Mouse (Mus musculus): ENCODE results near the gene Rnf5. TPM values are rescaled to one million over a fixed set of nuclear protein-coding genes. Genes with fewer than 3 reads are reported as not detected.

Gene Rnf5
- polyA plus RNA-seq, 1 experiment = 175 TPM

DNA sequence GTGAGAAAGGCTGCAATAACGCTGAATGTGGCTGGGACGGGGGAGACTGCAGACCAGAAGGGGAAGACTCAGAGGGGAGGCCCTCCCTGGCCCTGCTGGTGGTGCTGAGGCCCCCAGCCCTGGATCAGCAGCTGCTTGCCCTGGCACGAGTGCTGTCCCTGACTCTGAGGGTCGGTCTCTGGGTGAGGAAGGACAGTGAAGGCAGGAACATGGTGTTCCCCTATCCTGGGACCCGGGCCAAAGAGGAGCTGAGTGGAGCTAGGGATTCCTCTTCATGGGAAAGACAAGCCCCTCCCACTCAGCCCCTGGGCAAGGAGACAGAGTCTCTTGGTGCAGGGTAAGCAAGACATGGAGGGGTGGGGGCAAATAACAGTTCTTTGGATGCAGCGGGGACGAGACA, 20.1 kb downstream of the Rnf5 start:
- no peak for TF ChIP-seq POLR2A (IDR thresholded peaks at IDR 0.05; ENCODE audit: control insufficient read depth, extremely low read depth, insufficient read depth, low read length, poor library complexity)
- no peak for TF ChIP-seq CTCF (IDR thresholded peaks at IDR 0.05; ENCODE audit: borderline replicate concordance, control insufficient read depth, extremely low read depth, insufficient read depth, low read length, poor library complexity)
- Histone ChIP-seq H3K27ac (ENCODE audit: control insufficient read depth, insufficient read depth, low read length) (no peak overlapping the region), H3K27me3 (ENCODE audit: control insufficient read depth, insufficient read depth, low read length) (no peaks in the 10 kb centered on the region), H3K4me1 (replicated peaks; ENCODE audit: control insufficient read depth, insufficient read depth, low read length) (peaks cover 16% of the 10 kb centered on the region), H3K4me3 (ENCODE audit: control insufficient read depth, insufficient read depth, low read length) (no peak overlapping the region), H3K36me3 (ENCODE audit: control insufficient read depth, insufficient read depth, low read length) (no peaks in the 10 kb centered on the region)
- DNase-seq = no peak
- WGBS = 83% methylated on average over 7 of the region's 7 CpGs

- Histone ChIP-seq H3K27me3 (ENCODE audit: control insufficient read depth, insufficient read depth, low read length) (no peaks in the 10 kb centered on the region), H3K27ac (ENCODE audit: control insufficient read depth, insufficient read depth, low read length) (no peak overlapping the region), H3K4me3 (ENCODE audit: control insufficient read depth, insufficient read depth, low read length) (no peak overlapping the region), H3K36me3 (ENCODE audit: control insufficient read depth, insufficient read depth, low read length) (no peaks in the 10 kb centered on the region), H3K4me1 (replicated peaks; ENCODE audit: control insufficient read depth, insufficient read depth, low read length) (peaks cover 14% of the 10 kb centered on the region)
- 95% methylated on average over 12 of the region's 12 CpGs for WGBS
- no peak for DNase-seq
- TF ChIP-seq POLR2A (IDR thresholded peaks at IDR 0.05; ENCODE audit: control insufficient read depth, extremely low read depth, insufficient read depth, low read length, poor library complexity) (no peak), CTCF (IDR thresholded peaks at IDR 0.05; ENCODE audit: borderline replicate concordance, control insufficient read depth, extremely low read depth, insufficient read depth, low read length, poor library complexity) (no peak)
Measured at GRCm38 (mm10) chr17:34582528-34582927, 21.0 kb downstream of the Rnf5 start.

- H3K36me3 ChIP-seq (ENCODE audit: control insufficient read depth, insufficient read depth, low read length) = no peaks in the 10 kb centered on the region
- DNase-seq = no peak
- no peak for TF ChIP-seq POLR2A (IDR thresholded peaks at IDR 0.05; ENCODE audit: control insufficient read depth, extremely low read depth, insufficient read depth, low read length, poor library complexity)
- TF ChIP-seq CTCF (IDR thresholded peaks at IDR 0.05; ENCODE audit: borderline replicate concordance, control insufficient read depth, extremely low read depth, insufficient read depth, low read length, poor library complexity) = no peak
- WGBS = 86% methylated on average over 3 of the region's 3 CpGs
- H3K27ac ChIP-seq (ENCODE audit: control insufficient read depth, insufficient read depth, low read length) = no peak overlapping the region
- H3K4me3 ChIP-seq (ENCODE audit: control insufficient read depth, insufficient read depth, low read length) = no peak overlapping the region
- no peaks in the 10 kb centered on the region for H3K27me3 ChIP-seq (ENCODE audit: control insufficient read depth, insufficient read depth, low read length)
- H3K4me1 ChIP-seq (replicated peaks; ENCODE audit: control insufficient read depth, insufficient read depth, low read length) = no peaks in the 10 kb centered on the region
Measured at GRCm38 (mm10) chr17:34578070-34578469, 25.4 kb downstream of the Rnf5 start.

- H3K27me3 ChIP-seq (ENCODE audit: control insufficient read depth, insufficient read depth, low read length) = no peaks in the 10 kb centered on the region
- H3K4me3 ChIP-seq (ENCODE audit: control insufficient read depth, insufficient read depth, low read length) = no peak overlapping the region
- DNase-seq = no peak
- H3K4me1 ChIP-seq (replicated peaks; ENCODE audit: control insufficient read depth, insufficient read depth, low read length) = no peaks in the 10 kb centered on the region
- H3K27ac ChIP-seq (ENCODE audit: control insufficient read depth, insufficient read depth, low read length) = no peak overlapping the region
- TF ChIP-seq POLR2A (IDR thresholded peaks at IDR 0.05; ENCODE audit: control insufficient read depth, extremely low read depth, insufficient read depth, low read length, poor library complexity) (no peak), CTCF (IDR thresholded peaks at IDR 0.05; ENCODE audit: borderline replicate concordance, control insufficient read depth, extremely low read depth, insufficient read depth, low read length, poor library complexity) (no peak)
- WGBS = 61% methylated on average over 5 of the region's 5 CpGs
- H3K36me3 ChIP-seq (ENCODE audit: control insufficient read depth, insufficient read depth, low read length) = no peaks in the 10 kb centered on the region
Measured at GRCm38 (mm10) chr17:34576577-34576976, 26.9 kb downstream of the Rnf5 start.

- TF ChIP-seq CTCF (IDR thresholded peaks at IDR 0.05; ENCODE audit: borderline replicate concordance, control insufficient read depth, extremely low read depth, insufficient read depth, low read length, poor library complexity) (no peak), POLR2A (IDR thresholded peaks at IDR 0.05; ENCODE audit: control insufficient read depth, extremely low read depth, insufficient read depth, low read length, poor library complexity) (no peak)
- no peak for DNase-seq
- Histone ChIP-seq H3K27ac (ENCODE audit: control insufficient read depth, insufficient read depth, low read length) (no peak overlapping the region), H3K36me3 (ENCODE audit: control insufficient read depth, insufficient read depth, low read length) (no peaks in the 10 kb centered on the region), H3K4me3 (ENCODE audit: control insufficient read depth, insufficient read depth, low read length) (no peak overlapping the region), H3K4me1 (replicated peaks; ENCODE audit: control insufficient read depth, insufficient read depth, low read length) (no peaks in the 10 kb centered on the region), H3K27me3 (ENCODE audit: control insufficient read depth, insufficient read depth, low read length) (no peaks in the 10 kb centered on the region)
- WGBS = 81% methylated on average over 15 of the region's 15 CpGs
Measured at GRCm38 (mm10) chr17:34572361-34572760, 31.1 kb downstream of the Rnf5 start.

- DNase-seq = peak; percentile 38
- WGBS = 36% methylated on average over 5 of the region's 5 CpGs
- TF ChIP-seq CTCF (IDR thresholded peaks at IDR 0.05; ENCODE audit: borderline replicate concordance, control insufficient read depth, extremely low read depth, insufficient read depth, low read length, poor library complexity) = peak; percentile 83; the same call in 1 of the 2 replicates
- no peak for TF ChIP-seq POLR2A (IDR thresholded peaks at IDR 0.05; ENCODE audit: control insufficient read depth, extremely low read depth, insufficient read depth, low read length, poor library complexity)
Measured at GRCm38 (mm10) chr17:34571875-34572274, 31.6 kb downstream of the Rnf5 start.

GRCm38 (mm10) chr17:34569919-34570318, 33.6 kb downstream of the Rnf5 start:
- DNase-seq = no peak
- Histone ChIP-seq H3K27me3 (ENCODE audit: control insufficient read depth, insufficient read depth, low read length) (no peaks in the 10 kb centered on the region), H3K36me3 (ENCODE audit: control insufficient read depth, insufficient read depth, low read length) (no peaks in the 10 kb centered on the region), H3K27ac (ENCODE audit: control insufficient read depth, insufficient read depth, low read length) (no peak overlapping the region), H3K4me3 (ENCODE audit: control insufficient read depth, insufficient read depth, low read length) (no peak overlapping the region), H3K4me1 (replicated peaks; ENCODE audit: control insufficient read depth, insufficient read depth, low read length) (no peaks in the 10 kb centered on the region)
- no peak for TF ChIP-seq CTCF (IDR thresholded peaks at IDR 0.05; ENCODE audit: borderline replicate concordance, control insufficient read depth, extremely low read depth, insufficient read depth, low read length, poor library complexity)
- no peak for TF ChIP-seq POLR2A (IDR thresholded peaks at IDR 0.05; ENCODE audit: control insufficient read depth, extremely low read depth, insufficient read depth, low read length, poor library complexity)
- WGBS = 75% methylated on average over 4 of the region's 4 CpGs

More at GRCm38 (mm10) chr17:34571875-34572274, 31.6 kb downstream of the Rnf5 start:
- Histone ChIP-seq H3K36me3 (ENCODE audit: control insufficient read depth, insufficient read depth, low read length) (no peaks in the 10 kb centered on the region), H3K27me3 (ENCODE audit: control insufficient read depth, insufficient read depth, low read length) (no peaks in the 10 kb centered on the region), H3K4me1 (replicated peaks; ENCODE audit: control insufficient read depth, insufficient read depth, low read length) (no peaks in the 10 kb centered on the region), H3K27ac (ENCODE audit: control insufficient read depth, insufficient read depth, low read length) (no peak overlapping the region), H3K4me3 (ENCODE audit: control insufficient read depth, insufficient read depth, low read length) (no peak overlapping the region)
